Mouse (Mus musculus) C2C12 (cell line): ENCODE measurements around the gene Lamc1. TPM values are rescaled to one million over a fixed set of nuclear protein-coding genes. Genes with fewer than 3 reads are reported as not detected.

ENCODE experiments used
- H3K27me3 ChIP-seq: one replicate; pipeline ENCODE4 v1.6.1; 2011; ENCODE audit not compliant: control insufficient read depth, insufficient read depth, insufficient read length
- H3K36me3 ChIP-seq: one replicate; pipeline ENCODE4 v1.6.1; 2011; ENCODE audit not compliant: control insufficient read depth, insufficient read depth
- H3K4me3 ChIP-seq: one replicate; pipeline ENCODE4 v1.5.1; 2011; ENCODE audit warnings: mild to moderate bottlenecking, control low read depth; ENCODE audit not compliant: poor library complexity, insufficient read depth, severe bottlenecking
- H3K79me2 ChIP-seq: one replicate; pipeline ENCODE4 v1.6.1; 2011; ENCODE audit not compliant: control insufficient read depth, insufficient read depth
- H3K79me3 ChIP-seq: one replicate; pipeline ENCODE4 v1.6.1; 2011; ENCODE audit warnings: low read depth, control low read depth
- H3ac ChIP-seq: one replicate; pipeline ENCODE3; 2011; ENCODE audit warnings: low read depth; ENCODE audit not compliant: control insufficient read depth, insufficient read length
- CEBPB ChIP-seq: IDR thresholded peaks from one replicate; pipeline ENCODE4 v1.6.1; 2011; ENCODE audit warnings: low read depth, mild to moderate bottlenecking, control low read depth, moderate library complexity
- CTCF ChIP-seq: IDR thresholded peaks from one replicate; pipeline ENCODE4 v1.5.1; 2011; ENCODE audit not compliant: control insufficient read depth, insufficient read depth, insufficient read length
- FOSL1 ChIP-seq: IDR thresholded peaks from one replicate; pipeline ENCODE4 v1.8.0; 2011; ENCODE audit warnings: mild to moderate bottlenecking, low read length; ENCODE audit not compliant: poor library complexity, insufficient read depth, severe bottlenecking
- MAX ChIP-seq: IDR thresholded peaks from one replicate; pipeline ENCODE4 v1.6.1; 2011; ENCODE audit warnings: mild to moderate bottlenecking, control low read depth
- MYOD1 ChIP-seq: IDR thresholded peaks from one replicate; pipeline ENCODE4 v1.6.1; 2011; ENCODE audit warnings: low read depth; ENCODE audit not compliant: control insufficient read depth, insufficient read length
- MYOG ChIP-seq: IDR thresholded peaks from one replicate; pipeline ENCODE4 v1.6.1; 2011; ENCODE audit not compliant: control insufficient read depth, insufficient read length; ENCODE audit errors: extremely low read depth
- USF1 ChIP-seq: IDR thresholded peaks from one replicate; pipeline ENCODE4 v1.6.1; 2011; ENCODE audit warnings: low read depth, mild to moderate bottlenecking, control low read depth, moderate library complexity
- long read RNA-seq, 2 experiments: library from polyadenylated mRNA; unstranded; transcript quantifications; one replicate each; pipeline ENCODE4 v2.0.0; 2019 to 2020
- polyA plus RNA-seq: library from polyadenylated mRNA; unstranded; fragments of >200 nt; fragmentation: generic; extraction: Trizol; gene quantifications from one replicate; pipeline ENCODE4 v1.2.1, GENCODE M21; 2012; ENCODE audit warnings: missing spikeins

Lamc1 gene
- polyA plus RNA-seq, result 35.5 TPM
- long read RNA-seq, experiment 1, partial matches to known transcripts, result 3 of 4 reads
- long read RNA-seq, experiment 1, other reads (novel, unspliced or antisense), result 1 of 4 reads
- long read RNA-seq, experiment 2, full-length matches to known transcripts, result 4 of 36 reads
- long read RNA-seq, experiment 2, partial matches to known transcripts, result 27 of 36 reads
- long read RNA-seq, experiment 2, other reads (novel, unspliced or antisense), result 5 of 36 reads

DNA sequence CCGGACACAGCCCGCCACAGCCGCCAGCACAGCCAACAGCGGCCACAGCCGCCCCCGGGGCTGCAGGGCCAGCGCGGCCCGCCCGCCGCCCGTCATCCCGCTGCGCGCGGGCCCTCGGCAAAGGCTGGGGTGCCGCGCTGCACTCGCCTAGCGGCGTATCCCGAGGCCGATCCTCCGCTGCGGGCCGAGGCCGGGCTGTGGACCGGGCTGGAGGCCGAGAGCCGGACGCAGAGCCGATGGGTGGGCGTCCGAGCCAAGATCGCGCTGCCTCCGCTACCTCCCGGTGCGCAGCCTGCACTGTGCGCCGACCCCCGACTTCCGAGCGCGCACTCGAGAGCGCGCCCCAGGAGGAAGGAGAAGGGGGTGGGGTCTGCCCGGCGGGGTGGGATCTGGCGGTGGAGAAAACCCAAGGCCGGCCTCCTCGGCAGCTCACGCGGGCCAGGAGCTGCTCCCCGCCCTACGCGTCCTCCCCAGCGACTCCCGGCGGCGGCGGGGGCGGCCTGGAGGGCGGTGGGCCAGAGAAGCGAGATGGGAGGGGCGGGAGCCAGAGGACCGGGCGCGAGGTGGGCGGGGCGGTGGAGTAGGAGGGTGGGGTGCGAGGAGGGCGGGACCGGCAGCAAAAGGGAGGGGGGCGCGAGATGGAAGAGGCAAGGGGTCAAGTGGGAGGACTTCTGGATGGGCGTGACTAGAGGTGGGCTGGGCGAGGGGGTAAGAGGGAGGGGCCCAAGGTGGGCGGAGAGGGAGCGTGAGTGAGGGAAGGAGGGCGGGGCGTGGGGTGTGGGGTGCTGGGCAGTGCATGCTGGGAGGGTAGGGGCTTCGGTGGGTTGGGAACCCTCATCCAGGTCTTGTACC is at the start of gene Lamc1:
Gene Lamc1, minus strand, starts transcription at position 343 of the 852 bp plus-strand sequence.
- TF ChIP-seq MYOG (no peak), FOSL1 (no peak), MYOD1 (no peak), MAX (no peak), CTCF (no peak), USF1 (no peak), CEBPB (no peak)
- Histone ChIP-seq H3K79me3 (peaks cover 42% of the 10 kb centered on the region), H3K27me3 (no peaks in the 10 kb centered on the region), H3K79me2 (peaks cover 47% of the 10 kb centered on the region), H3ac (peak within 1 kb of the TSS; percentile 96), H3K36me3 (peaks cover 9% of the 10 kb centered on the region), H3K4me3 (peak within 1 kb of the TSS; percentile 89)

DNA sequence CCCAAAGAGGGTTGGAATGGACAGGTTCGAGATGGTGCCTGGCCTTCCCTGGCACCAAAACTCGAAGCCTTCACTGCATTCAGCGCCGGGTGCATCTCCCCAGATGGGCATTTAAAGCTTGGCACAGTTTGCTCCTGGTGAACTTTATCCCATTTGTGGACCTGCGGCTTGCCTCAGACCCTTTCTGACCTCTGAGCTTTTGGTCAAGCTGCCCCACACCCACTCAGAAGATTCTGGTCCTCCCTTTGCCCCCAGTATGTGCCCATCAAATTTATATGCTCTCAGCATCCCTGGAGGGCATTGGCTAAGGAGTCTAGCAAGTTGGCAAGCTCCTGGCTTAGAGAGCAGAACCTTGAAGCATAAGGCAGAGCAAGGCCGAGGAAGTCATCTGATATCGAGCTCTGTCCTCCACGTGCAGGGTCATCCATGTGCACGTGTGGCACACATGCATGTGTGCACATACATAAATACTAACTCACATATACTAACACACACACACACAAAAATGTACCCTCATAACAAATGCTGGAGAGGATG is 48.2 kb upstream of the Lamc1 start:
- Histone ChIP-seq H3ac (no peak overlapping the region), H3K79me3 (no peaks in the 10 kb centered on the region), H3K79me2 (no peaks in the 10 kb centered on the region), H3K36me3 (no peaks in the 10 kb centered on the region), H3K4me3 (no peak overlapping the region), H3K27me3 (no peaks in the 10 kb centered on the region)
- TF ChIP-seq FOSL1 (no peak), MAX (no peak), CTCF (no peak), MYOG (no peak), USF1 (no peak), MYOD1 (no peak), CEBPB (no peak)

DNA sequence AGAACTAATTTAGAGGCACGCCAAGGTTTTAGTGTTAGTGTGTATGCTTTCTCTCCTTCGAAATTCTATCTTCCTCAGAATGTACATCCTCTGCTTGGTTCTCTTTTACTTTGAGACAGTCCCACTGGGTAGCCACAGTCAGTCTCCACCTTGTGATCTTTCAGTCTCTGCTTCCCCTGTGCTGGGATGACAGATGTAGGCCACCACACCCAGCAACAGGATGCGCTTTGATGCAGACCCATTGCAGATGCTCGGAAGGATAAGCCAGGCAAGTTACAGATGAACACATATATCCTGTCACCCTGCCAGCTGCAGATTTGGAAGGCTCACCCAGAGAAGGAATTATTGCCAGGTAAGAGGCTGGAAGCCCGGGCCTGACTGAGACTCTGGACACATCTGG is 47.2 kb upstream of the Lamc1 start:
- no peaks in the 10 kb centered on the region for H3K27me3 ChIP-seq
- no peak for TF ChIP-seq MAX
- no peak for TF ChIP-seq MYOD1
- no peak for TF ChIP-seq FOSL1
- no peak for TF ChIP-seq CTCF
- TF ChIP-seq MYOG, result no peak
- no peak for TF ChIP-seq USF1
- H3K4me3 ChIP-seq, result no peak overlapping the region
- no peaks in the 10 kb centered on the region for H3K79me3 ChIP-seq
- no peak overlapping the region for H3ac ChIP-seq
- no peaks in the 10 kb centered on the region for H3K36me3 ChIP-seq
- H3K79me2 ChIP-seq, result no peaks in the 10 kb centered on the region

DNA sequence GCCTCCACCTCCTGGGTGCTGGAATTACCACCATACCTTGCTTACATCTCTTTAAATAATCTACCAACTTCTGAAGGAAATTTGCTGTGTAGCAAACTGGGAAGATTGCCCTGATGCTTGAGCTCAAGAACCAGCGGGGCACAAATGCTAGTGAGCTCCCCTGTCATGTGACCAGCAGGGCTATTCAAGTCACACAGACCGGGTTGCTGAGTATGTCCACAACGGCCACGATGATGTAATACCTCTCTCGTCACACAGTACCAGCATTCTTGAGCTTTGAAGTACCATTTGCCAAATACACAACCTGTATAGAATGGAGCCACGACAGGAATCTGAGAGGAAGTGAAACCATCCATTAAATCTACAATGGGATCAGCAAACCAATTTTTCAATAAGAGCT is 46.0 kb upstream of the Lamc1 start:
- TF ChIP-seq MYOG, result no peak
- peak; percentile 46 for TF ChIP-seq USF1
- no peak overlapping the region for H3K4me3 ChIP-seq
- H3K79me2 ChIP-seq, result no peaks in the 10 kb centered on the region
- no peaks in the 10 kb centered on the region for H3K36me3 ChIP-seq
- no peak overlapping the region for H3ac ChIP-seq
- H3K27me3 ChIP-seq, result no peaks in the 10 kb centered on the region
- H3K79me3 ChIP-seq, result no peaks in the 10 kb centered on the region

DNA sequence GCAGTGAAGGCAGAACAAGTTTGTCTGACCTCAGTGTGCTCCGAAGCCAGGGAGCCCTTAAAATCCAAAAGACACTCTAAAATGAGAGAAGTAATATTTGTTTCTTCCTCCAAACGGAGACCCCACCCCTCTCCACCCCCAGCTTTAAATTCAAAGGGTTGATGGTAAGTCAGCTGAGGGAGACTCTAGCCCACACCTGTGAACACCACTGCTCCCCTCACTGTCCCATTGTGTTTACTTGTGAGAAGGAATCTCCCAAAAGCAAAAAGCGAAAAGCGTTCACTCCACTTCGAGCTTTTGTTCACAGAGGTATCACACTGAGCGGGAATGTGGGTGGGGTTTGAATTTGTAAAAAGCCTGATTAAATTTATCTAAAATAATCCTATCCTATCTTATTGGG is 43.9 kb upstream of the Lamc1 start:
- TF ChIP-seq MYOD1 (no peak), USF1 (no peak), CTCF (no peak), MYOG (no peak), MAX (no peak)
- no peak overlapping the region for H3K4me3 ChIP-seq

DNA sequence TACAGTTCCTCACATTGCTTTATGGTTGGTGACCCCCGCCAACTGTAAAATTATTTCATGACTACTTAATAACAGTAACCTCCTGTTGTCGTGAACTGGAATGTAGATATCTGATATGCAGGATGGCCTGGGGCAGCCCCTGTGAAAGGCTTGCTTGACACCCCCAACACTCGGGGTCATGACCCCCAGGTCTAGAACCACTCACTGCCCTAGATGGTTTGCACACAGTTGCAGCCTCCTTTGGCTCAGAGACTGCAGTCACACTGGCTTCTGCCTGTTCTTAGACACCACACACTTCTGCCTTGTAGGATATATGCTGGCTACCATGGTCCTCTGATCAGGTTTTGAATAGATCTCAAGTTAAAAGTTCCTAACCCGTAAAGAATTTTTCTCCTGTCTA is 41.5 kb upstream of the Lamc1 start:
- TF ChIP-seq MAX (no peak), MYOD1 (no peak), CTCF (no peak), MYOG (no peak), USF1 (no peak), CEBPB (no peak), FOSL1 (no peak)
- H3K79me2 ChIP-seq, result no peaks in the 10 kb centered on the region
- no peaks in the 10 kb centered on the region for H3K79me3 ChIP-seq
- no peak overlapping the region for H3K4me3 ChIP-seq
- H3K36me3 ChIP-seq, result no peaks in the 10 kb centered on the region
- H3K27me3 ChIP-seq, result no peaks in the 10 kb centered on the region
- H3ac ChIP-seq, result no peak overlapping the region

More for the DNA sequence above, 43.9 kb upstream of the Lamc1 start:
- Histone ChIP-seq H3K79me3 (no peaks in the 10 kb centered on the region), H3K79me2 (no peaks in the 10 kb centered on the region), H3K36me3 (no peaks in the 10 kb centered on the region), H3ac (no peak overlapping the region), H3K27me3 (no peaks in the 10 kb centered on the region)
